Mouse (Mus musculus): ENCODE results near the gene Fbxo4.

GRCm38 (mm10) chr15:4025508-4025904, 46.1 kb upstream of the Fbxo4 start:
- no peak for TF ChIP-seq CTCF (IDR thresholded peaks at IDR 0.05; ENCODE audit: extremely low read depth, insufficient read depth, insufficient read length, insufficient replicate concordance)
- TF ChIP-seq POLR2A (IDR thresholded peaks at IDR 0.05; ENCODE audit: low read depth, low read length): no peak

Data from spleen, adult 2 months (tissue).